Mouse (Mus musculus) stomach, postnatal 0 days (tissue): ENCODE measurements around the gene Ndufa9.

Experiments used
- CTCF ChIP-seq: IDR thresholded peaks from 2 replicates; pipeline ENCODE4 v1.5.1; 2016; ENCODE audit warnings: antibody characterized with exemption, low read depth, mild to moderate bottlenecking, moderate library complexity
- EP300 ChIP-seq: optimal IDR thresholded peaks from 2 replicates; pipeline ENCODE3; 2016; ENCODE audit warnings: antibody characterized with exemption

DNA sequence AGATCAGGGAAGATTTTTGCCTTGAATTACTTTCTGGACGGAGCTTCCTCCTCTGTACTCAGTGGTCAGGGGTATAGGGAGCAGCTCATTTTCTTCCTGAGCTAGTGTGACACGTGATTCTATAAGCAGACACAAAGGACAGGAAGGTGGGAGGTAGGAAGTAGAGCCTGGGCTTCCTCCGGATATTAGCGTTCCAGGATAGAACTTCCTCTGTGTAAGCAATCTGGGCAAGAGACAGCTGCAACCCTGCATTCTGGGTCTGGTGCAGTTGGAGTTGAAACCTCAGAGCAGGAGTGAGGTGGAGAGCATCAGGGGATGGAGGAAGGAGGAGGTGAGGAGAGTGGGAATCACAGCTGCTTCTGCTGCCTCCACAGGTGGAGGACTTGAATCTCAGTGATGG, 40.8 kb downstream of the Ndufa9 start:
- TF ChIP-seq CTCF = no peak
- no peak for TF ChIP-seq EP300
